Mouse (Mus musculus) embryonic facial prominence, embryonic 11.5 days (tissue): ENCODE measurements around the gene Abca7. TPM values are rescaled to one million over a fixed set of nuclear protein-coding genes. Genes with fewer than 3 reads are reported as not detected.
"Not testable (repeated sequence)": the region's sequence is repeated elsewhere in the genome, so short reads cannot be mapped to it uniquely, and the experiment has no call there.

Experiments
- ATAC-seq: fragments of 200-750 bp; cut with Nextera tagmentation; replicated peaks from 2 replicates; pipeline ENCODE4 v1.8.0; 2017; ENCODE audit warnings: low read depth; ENCODE audit not compliant: insufficient number of reproducible peaks, low FRiP score, low TSS enrichment
- DNase-seq: peaks from one replicate; pipeline ENCODE4 v3.0.0-alpha.2; 2015; ENCODE audit warnings: low spot score
- H3K27ac ChIP-seq: fragments of 300-500 bp; sonication (generic); replicated peaks from 2 replicates; pipeline ENCODE4 v1.5.1; 2014; ENCODE audit warnings: mild to moderate bottlenecking, low read depth, low read length, control low read depth
- H3K27me3 ChIP-seq: fragments of 300-500 bp; sonication (generic); 2 replicates; pipeline ENCODE4 v1.6.1; 2014; ENCODE audit warnings: mild to moderate bottlenecking, low read length, moderate library complexity, mixed read lengths; ENCODE audit not compliant: control insufficient read depth, insufficient read depth
- H3K36me3 ChIP-seq: fragments of 300-500 bp; sonication (generic); replicated peaks from 2 replicates; pipeline ENCODE4 v1.6.1; 2014; ENCODE audit warnings: low read depth, mild to moderate bottlenecking, low read length, moderate library complexity, mixed read lengths; ENCODE audit not compliant: control insufficient read depth, insufficient read depth
- H3K4me1 ChIP-seq: fragments of 300-500 bp; sonication (generic); 2 replicates; pipeline ENCODE4 v1.6.1; 2014; ENCODE audit warnings: low read length, mixed read lengths; ENCODE audit not compliant: control insufficient read depth, insufficient read depth
- H3K4me2 ChIP-seq: fragments of 300-500 bp; sonication (generic); 2 replicates; pipeline ENCODE4 v1.6.1; 2014; ENCODE audit warnings: low read depth, mild to moderate bottlenecking, control low read depth, low read length, moderate library complexity
- H3K4me3 ChIP-seq: fragments of 300-500 bp; sonication (generic); 2 replicates; pipeline ENCODE4 v1.5.1; 2014; ENCODE audit warnings: low read depth, low read length, control low read depth
- H3K9ac ChIP-seq: fragments of 300-500 bp; sonication (generic); replicated peaks from 2 replicates; pipeline ENCODE4 v1.6.1; 2014; ENCODE audit warnings: mild to moderate bottlenecking, control low read depth, low read length
- H3K9me3 ChIP-seq: fragments of 300-500 bp; sonication (generic); replicated peaks from 2 replicates; pipeline ENCODE4 v1.6.1; 2016; ENCODE audit warnings: mild to moderate bottlenecking, low read length, inconsistent platforms, mixed read lengths; ENCODE audit not compliant: control insufficient read depth
- WGBS: fragments of 180-500 bp; shearing (Covaris S2); extraction: QIAGEN DNeasy Blood & Tissue Kit; methylation state at CpG from one replicate; pipeline ENCODE4 v1.1.7; 2014; 5-methylcytosine and 5-hydroxymethylcytosine counted together
- polyA plus RNA-seq: library from polyadenylated mRNA; unstranded; fragments of >200 nt; fragmentation: Nextera tagmentation; extraction: Ambion mirVana; gene quantifications from 2 replicates; pipeline ENCODE4 v1.2.1, GENCODE M21; 2014

Abca7 gene
- polyA plus RNA-seq, 1 experiment from 2014 or later = 0.98 TPM

GRCm38 (mm10) chr10:80039559-80039979, 43.3 kb downstream of the Abca7 start, which contains the start of gene Polr2e:
Gene Polr2e, minus strand, starts transcription at chr10:80039795.
- no peak within 1 kb of the TSS; the same call in 1 of the 2 replicates for H3K27ac ChIP-seq

GRCm38 (mm10) chr10:80041409-80042060, 45.2 kb downstream of the Abca7 start:
- not testable (repeated sequence) for H3K4me2 ChIP-seq, H3K36me3 ChIP-seq, H3K4me1 ChIP-seq, H3K27me3 ChIP-seq, DNase-seq, H3K9ac ChIP-seq, ATAC-seq, H3K9me3 ChIP-seq, H3K27ac ChIP-seq, H3K4me3 ChIP-seq
- WGBS = 86% methylated on average over 8 of the region's 8 CpGs

More at GRCm38 (mm10) chr10:80039559-80039979, 43.3 kb downstream of the Abca7 start, which contains the start of gene Polr2e:
- Histone ChIP-seq H3K4me2 (peak within 1 kb of the TSS; percentile 67), H3K9me3 (no peaks in the 10 kb centered on the region), H3K36me3 (peaks cover 8% of the 10 kb centered on the region), H3K4me1 (peaks cover 4% of the 10 kb centered on the region; the same call in 1 of the 2 replicates), H3K27me3 (no peaks in the 10 kb centered on the region), H3K9ac (peak within 1 kb of the TSS; percentile 82), H3K4me3 (peak within 1 kb of the TSS; percentile 89)
- ATAC-seq = peak; percentile 95
- under 1% methylated on average over 40 of the region's 40 CpGs for WGBS
- DNase-seq = peak; percentile 98

GRCm38 (mm10) chr10:80044087-80044486, 47.8 kb downstream of the Abca7 start:
- Histone ChIP-seq H3K36me3 (no peaks in the 10 kb centered on the region), H3K4me2 (no peak overlapping the region), H3K9ac (peak overlapping the region; percentile 19), H3K4me1 (no peaks in the 10 kb centered on the region), H3K9me3 (no peaks in the 10 kb centered on the region), H3K27ac (no peak overlapping the region), H3K27me3 (no peaks in the 10 kb centered on the region), H3K4me3 (no peak overlapping the region)
- ATAC-seq (no peak), DNase-seq (no peak)
- WGBS = 26% methylated on average over 4 of the region's 4 CpGs

- ATAC-seq, H3K9ac ChIP-seq, H3K4me1 ChIP-seq, H3K4me2 ChIP-seq, H3K27ac ChIP-seq, H3K9me3 ChIP-seq, H3K36me3 ChIP-seq, DNase-seq, H3K4me3 ChIP-seq, H3K27me3 ChIP-seq: not testable (repeated sequence)
- 87% methylated on average over 2 of the region's 4 CpGs for WGBS
Observed at GRCm38 (mm10) chr10:80045364-80045763, 49.1 kb downstream of the Abca7 start.

- Histone ChIP-seq H3K9me3 (no peaks in the 10 kb centered on the region), H3K36me3 (no peaks in the 10 kb centered on the region), H3K4me2 (no peak overlapping the region), H3K4me3 (no peak overlapping the region), H3K4me1 (no peaks in the 10 kb centered on the region), H3K9ac (no peak overlapping the region), H3K27me3 (no peaks in the 10 kb centered on the region), H3K27ac (no peak overlapping the region)
- ATAC-seq (no peak), DNase-seq (no peak)
- WGBS = 82% methylated on average over 5 of the region's 5 CpGs
Observed at GRCm38 (mm10) chr10:80045766-80046165, 49.5 kb downstream of the Abca7 start.

- H3K27ac ChIP-seq = 0 out of 2 replicates have a peak within 1 kb of the TSS, but pooled peaks have one; percentile 9
- DNase-seq (no peak), ATAC-seq (no peak)
- no peaks in the 10 kb centered on the region for H3K36me3 ChIP-seq
- WGBS = 48% methylated on average over 9 of the region's 9 CpGs
- 0 out of 2 replicates have a peak, but pooled peaks cover 3% of the 10 kb centered on the region for H3K4me1 ChIP-seq
- H3K27me3 ChIP-seq = no peaks in the 10 kb centered on the region
- H3K4me3 ChIP-seq = no peak within 1 kb of the TSS
- H3K4me2 ChIP-seq = no peak within 1 kb of the TSS
- no peaks in the 10 kb centered on the region for H3K9me3 ChIP-seq
- no peak within 1 kb of the TSS for H3K9ac ChIP-seq
Observed at GRCm38 (mm10) chr10:80047041-80047565, 50.8 kb downstream of the Abca7 start, which contains the start of gene Gpx4. Gene Gpx4, plus strand, starts transcription at chr10:80047166.

- Histone ChIP-seq H3K36me3 (no peaks in the 10 kb centered on the region), H3K9ac (no peak overlapping the region), H3K4me3 (no peak overlapping the region), H3K9me3 (no peaks in the 10 kb centered on the region), H3K27ac (0 out of 2 replicates have a peak overlapping the region, but pooled peaks have one; percentile 9), H3K4me2 (no peak overlapping the region), H3K27me3 (no peaks in the 10 kb centered on the region), H3K4me1 (0 out of 2 replicates have a peak, but pooled peaks cover 3% of the 10 kb centered on the region)
- no peak for DNase-seq
- ATAC-seq = no peak
- 10% methylated on average over 5 of the region's 5 CpGs for WGBS
Observed at GRCm38 (mm10) chr10:80048396-80048795, 52.1 kb downstream of the Abca7 start.

- Histone ChIP-seq H3K4me2 (no peak overlapping the region), H3K36me3 (no peaks in the 10 kb centered on the region), H3K27me3 (no peaks in the 10 kb centered on the region), H3K9ac (no peak overlapping the region), H3K9me3 (no peaks in the 10 kb centered on the region), H3K27ac (no peak overlapping the region), H3K4me3 (no peak overlapping the region), H3K4me1 (0 out of 2 replicates have a peak, but pooled peaks cover 3% of the 10 kb centered on the region)
- ATAC-seq = no peak
- no peak for DNase-seq
- WGBS = 64% methylated on average over 3 of the region's 3 CpGs
Observed at GRCm38 (mm10) chr10:80048834-80049233, 52.5 kb downstream of the Abca7 start.
